Mouse (Mus musculus) liver, postnatal 0 days (tissue): ENCODE data around the gene Pdzrn3.

ENCODE experiments used
- CTCF ChIP-seq: sonication (generic); IDR thresholded peaks from 2 replicates; pipeline ENCODE4 v1.5.1; 2016; ENCODE audit warnings: antibody characterized with exemption, low read depth
- EP300 ChIP-seq: IDR thresholded peaks from 2 replicates; pipeline ENCODE4 v1.6.1; 2016; ENCODE audit warnings: antibody characterized with exemption, low read depth, mild to moderate bottlenecking

GRCm38 (mm10) chr6:101384958-101385357 lies 7.3 kb upstream of the Pdzrn3 start:
- TF ChIP-seq CTCF (no peak), EP300 (no peak)
